Mouse (Mus musculus) hindbrain, embryonic 11.5 days (tissue): ENCODE measurements around the gene Olfr283. TPM values are rescaled to one million over a fixed set of nuclear protein-coding genes. Genes with fewer than 3 reads are reported as not detected.
A peak's percentile ranks its signal among the peaks of the same experiment; 100 is the strongest.

Experiments used
- ATAC-seq: fragments of 200-750 bp; cut with Nextera tagmentation; 2 replicates; pipeline ENCODE4 v1.8.0; 2017; ENCODE audit warnings: mild to moderate bottlenecking, moderate TSS enrichment, moderate library complexity; ENCODE audit not compliant: low FRiP score
- DNase-seq: peaks from one replicate; pipeline ENCODE4 v3.0.0-alpha.2; 2015; ENCODE audit warnings: low spot score
- H3K27ac ChIP-seq: fragments of 300-500 bp; sonication (generic); 2 replicates; pipeline ENCODE4 v1.5.1; 2014; ENCODE audit warnings: mild to moderate bottlenecking, low read depth, low read length
- H3K27me3 ChIP-seq: fragments of 300-500 bp; sonication (generic); 2 replicates; pipeline ENCODE4 v1.6.1; 2014; ENCODE audit warnings: mild to moderate bottlenecking, low read length, moderate library complexity, mixed read lengths; ENCODE audit not compliant: control insufficient read depth, insufficient read depth
- H3K36me3 ChIP-seq: fragments of 300-500 bp; sonication (generic); 2 replicates; pipeline ENCODE4 v1.6.1; 2014; ENCODE audit warnings: mild to moderate bottlenecking, low read length, moderate library complexity, mixed read lengths; ENCODE audit not compliant: control insufficient read depth, insufficient read depth
- H3K4me1 ChIP-seq: fragments of 300-500 bp; sonication (generic); replicated peaks from 2 replicates; pipeline ENCODE4 v1.6.1; 2014; ENCODE audit warnings: low read length, mixed read lengths; ENCODE audit not compliant: control insufficient read depth, insufficient read depth
- H3K4me2 ChIP-seq: fragments of 300-500 bp; sonication (generic); replicated peaks from 2 replicates; pipeline ENCODE4 v1.6.1; 2014; ENCODE audit warnings: mild to moderate bottlenecking, low read depth, low read length
- H3K4me3 ChIP-seq: fragments of 300-500 bp; sonication (generic); 2 replicates; pipeline ENCODE4 v1.5.1; 2014; ENCODE audit warnings: low read depth, low read length
- H3K9ac ChIP-seq: fragments of 300-500 bp; sonication (generic); 2 replicates; pipeline ENCODE4 v1.6.1; 2014; ENCODE audit warnings: low read depth, low read length
- H3K9me3 ChIP-seq: fragments of 300-500 bp; sonication (generic); 2 replicates; pipeline ENCODE4 v1.6.1; 2016; ENCODE audit warnings: low read length; ENCODE audit not compliant: control insufficient read depth
- WGBS: fragments of 180-500 bp; shearing (Covaris S2); extraction: QIAGEN DNeasy Blood & Tissue Kit; methylation state at CpG from one replicate; pipeline ENCODE4 v1.1.7; 2014; 5-methylcytosine and 5-hydroxymethylcytosine counted together
- polyA plus RNA-seq: library from polyadenylated mRNA; unstranded; fragments of >200 nt; fragmentation: Nextera tagmentation; extraction: Ambion mirVana; gene quantifications from 2 replicates; pipeline ENCODE4 v1.2.1, GENCODE M21; 2014

Olfr283 gene
- polyA plus RNA-seq, 1 experiment from 2014 or later: not detected

DNA sequence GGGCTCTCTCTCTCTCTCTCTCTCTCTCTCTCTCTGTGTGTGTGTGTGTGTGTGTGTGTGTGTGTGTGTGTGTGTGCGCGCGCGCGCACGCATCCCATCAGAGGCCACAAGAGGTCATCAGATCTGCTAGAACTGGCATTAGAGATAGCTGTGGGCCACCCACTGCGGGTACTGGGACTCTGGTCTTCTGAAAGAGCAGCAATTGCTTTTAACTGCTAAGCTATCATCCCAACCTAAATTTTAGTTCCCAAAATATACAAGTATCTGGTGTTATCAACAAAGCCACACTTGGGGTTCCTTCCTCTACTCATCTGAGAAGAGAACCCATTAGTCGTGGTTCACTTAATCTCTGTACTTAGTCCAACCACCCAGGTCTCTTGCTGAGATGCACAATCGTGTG, 29.5 kb upstream of the Olfr283 start:
- no peak for ATAC-seq
- H3K4me3 ChIP-seq: no peak overlapping the region
- H3K9ac ChIP-seq: no peak overlapping the region
- 94% methylated on average over 9 of the region's 9 CpGs for WGBS
- no peaks in the 10 kb centered on the region for H3K9me3 ChIP-seq
- no peaks in the 10 kb centered on the region for H3K27me3 ChIP-seq
- no peaks in the 10 kb centered on the region for H3K36me3 ChIP-seq
- DNase-seq: no peak
- no peak overlapping the region for H3K27ac ChIP-seq
- H3K4me2 ChIP-seq: no peak overlapping the region
- no peaks in the 10 kb centered on the region for H3K4me1 ChIP-seq

DNA sequence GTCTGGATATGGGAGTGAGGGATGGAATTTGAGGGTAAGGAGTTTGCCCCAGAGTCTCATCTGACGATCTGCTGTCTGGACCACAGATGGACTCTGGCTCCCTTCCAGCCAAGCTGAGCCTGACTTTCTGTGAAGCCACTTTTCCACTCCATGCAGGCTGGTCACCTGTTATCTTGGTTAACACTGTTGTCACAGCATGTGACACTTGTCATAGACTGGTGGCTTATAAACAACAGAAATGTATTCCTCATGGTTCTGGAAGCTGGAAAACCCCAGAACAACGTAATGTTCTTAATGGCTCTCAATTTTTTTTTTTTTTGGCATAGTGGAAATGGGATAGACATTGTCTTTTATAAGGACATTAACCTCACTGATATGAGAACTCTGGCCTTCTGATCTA, 28.9 kb upstream of the Olfr283 start:
- H3K27me3 ChIP-seq: no peaks in the 10 kb centered on the region
- 96% methylated on average over 2 of the region's 2 CpGs for WGBS
- no peak overlapping the region for H3K4me2 ChIP-seq
- no peaks in the 10 kb centered on the region for H3K36me3 ChIP-seq
- no peaks in the 10 kb centered on the region for H3K9me3 ChIP-seq
- no peaks in the 10 kb centered on the region for H3K4me1 ChIP-seq
- H3K9ac ChIP-seq: no peak overlapping the region
- no peak overlapping the region for H3K27ac ChIP-seq
- DNase-seq: no peak
- no peak for ATAC-seq
- no peak overlapping the region for H3K4me3 ChIP-seq

DNA sequence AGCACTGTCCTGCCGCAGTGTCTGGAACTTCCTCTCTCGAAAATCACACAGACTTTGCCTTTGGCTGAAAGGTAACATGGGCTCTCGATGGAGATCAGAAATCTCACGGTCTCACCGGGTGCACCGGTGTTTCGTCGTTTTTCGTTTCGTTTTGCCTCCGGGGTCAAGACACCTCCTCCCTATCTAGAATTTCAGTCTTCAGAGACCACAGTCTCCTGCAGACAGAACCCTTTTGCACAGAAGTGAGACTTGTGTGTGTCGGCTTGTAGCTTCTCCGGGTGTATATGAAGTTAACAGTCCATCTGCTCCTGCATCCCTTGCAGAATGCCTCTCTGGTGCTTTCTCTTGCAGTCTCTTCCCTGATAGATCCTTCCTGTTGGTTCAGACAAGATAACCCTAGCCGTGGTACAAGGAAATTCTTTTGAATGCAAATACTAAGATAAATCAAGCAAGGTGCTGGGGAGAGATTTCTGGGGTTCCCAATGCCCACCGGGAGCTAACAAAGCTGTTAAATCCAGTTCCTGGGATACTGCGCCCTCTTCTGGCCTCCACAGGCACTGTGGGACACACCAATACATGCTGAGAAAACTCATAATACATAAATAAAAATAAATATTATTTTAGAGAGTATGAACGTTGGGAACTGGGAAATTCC, 27.8 kb upstream of the Olfr283 start:
- 74% methylated on average over 17 of the region's 17 CpGs for WGBS
- Histone ChIP-seq H3K4me3 (no peak overlapping the region), H3K9ac (no peak overlapping the region), H3K36me3 (no peaks in the 10 kb centered on the region), H3K27ac (no peak overlapping the region), H3K4me1 (no peaks in the 10 kb centered on the region), H3K9me3 (no peaks in the 10 kb centered on the region), H3K4me2 (no peak overlapping the region), H3K27me3 (no peaks in the 10 kb centered on the region)
- ATAC-seq (no peak), DNase-seq (peak; percentile 27)

DNA sequence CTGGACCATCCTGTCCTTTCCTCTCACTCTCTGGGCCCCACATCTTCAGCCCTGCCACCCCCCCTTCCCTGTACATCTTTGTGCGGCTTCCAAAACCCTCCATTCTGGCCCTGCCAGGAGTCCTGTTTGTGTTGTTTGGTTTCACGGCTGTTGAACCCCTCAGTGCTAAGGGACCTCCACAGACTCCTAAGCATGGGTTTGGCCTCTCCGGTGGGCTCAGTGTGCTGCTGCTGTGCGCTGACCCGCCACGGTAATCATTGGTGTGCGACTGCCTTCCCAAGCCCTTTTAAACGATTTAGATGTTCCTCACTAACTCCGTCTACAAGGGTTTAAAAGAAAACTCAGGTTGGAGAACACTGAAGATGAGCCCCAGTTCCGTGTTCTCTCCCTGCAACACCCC, 21.6 kb upstream of the Olfr283 start:
- Histone ChIP-seq H3K27ac (no peak overlapping the region), H3K4me1 (no peaks in the 10 kb centered on the region), H3K27me3 (no peaks in the 10 kb centered on the region), H3K4me3 (no peak overlapping the region), H3K9me3 (no peaks in the 10 kb centered on the region), H3K36me3 (no peaks in the 10 kb centered on the region), H3K4me2 (no peak overlapping the region), H3K9ac (no peak overlapping the region)
- DNase-seq (no peak), ATAC-seq (no peak)
- 87% methylated on average over 10 of the region's 10 CpGs for WGBS

DNA sequence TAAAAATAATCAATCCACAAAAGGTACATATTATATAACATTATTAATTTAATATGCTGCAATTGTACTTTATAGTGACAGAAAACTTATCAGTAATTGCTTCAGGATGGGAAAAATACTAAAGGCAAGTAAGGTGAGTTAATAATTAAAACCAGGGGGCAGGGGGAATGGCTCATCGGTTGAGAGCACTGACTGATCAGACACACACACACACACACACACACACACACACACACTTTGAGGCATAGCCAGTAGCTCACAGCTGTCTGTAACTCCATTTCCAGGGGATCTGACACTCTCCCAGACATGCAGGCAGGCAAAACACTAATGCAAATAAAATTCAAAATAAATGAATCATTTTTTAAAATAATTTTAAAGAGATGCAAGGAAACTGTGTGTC, 16.4 kb upstream of the Olfr283 start:
- Histone ChIP-seq H3K9me3 (no peaks in the 10 kb centered on the region), H3K27me3 (no peaks in the 10 kb centered on the region), H3K36me3 (no peaks in the 10 kb centered on the region), H3K4me1 (no peaks in the 10 kb centered on the region), H3K27ac (no peak overlapping the region), H3K4me3 (no peak overlapping the region), H3K4me2 (no peak overlapping the region), H3K9ac (no peak overlapping the region)
- 70% methylated on average over 1 of the region's 1 CpGs for WGBS
- no peak for ATAC-seq
- no peak for DNase-seq

DNA sequence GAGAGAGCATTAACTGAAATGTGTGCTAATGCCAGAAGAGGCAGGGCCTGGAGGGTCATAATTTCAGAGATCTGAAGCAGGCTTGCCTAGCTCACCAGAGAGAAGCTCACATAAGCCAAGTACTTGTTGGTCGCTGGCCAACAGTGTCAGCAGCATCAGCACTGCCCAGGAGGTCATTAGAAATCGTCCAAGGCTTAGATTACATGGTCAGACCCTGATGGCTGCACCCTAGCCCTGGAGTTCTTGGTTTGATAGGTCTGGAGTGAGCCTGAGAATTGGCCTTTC, 11.1 kb upstream of the Olfr283 start:
- Histone ChIP-seq H3K27ac (no peak overlapping the region), H3K27me3 (no peaks in the 10 kb centered on the region), H3K9ac (no peak overlapping the region), H3K9me3 (no peaks in the 10 kb centered on the region), H3K36me3 (no peaks in the 10 kb centered on the region), H3K4me3 (no peak overlapping the region), H3K4me2 (no peak overlapping the region), H3K4me1 (no peaks in the 10 kb centered on the region)
- ATAC-seq (no peak), DNase-seq (no peak)
- WGBS: 60% methylated on average over 2 of the region's 2 CpGs

DNA sequence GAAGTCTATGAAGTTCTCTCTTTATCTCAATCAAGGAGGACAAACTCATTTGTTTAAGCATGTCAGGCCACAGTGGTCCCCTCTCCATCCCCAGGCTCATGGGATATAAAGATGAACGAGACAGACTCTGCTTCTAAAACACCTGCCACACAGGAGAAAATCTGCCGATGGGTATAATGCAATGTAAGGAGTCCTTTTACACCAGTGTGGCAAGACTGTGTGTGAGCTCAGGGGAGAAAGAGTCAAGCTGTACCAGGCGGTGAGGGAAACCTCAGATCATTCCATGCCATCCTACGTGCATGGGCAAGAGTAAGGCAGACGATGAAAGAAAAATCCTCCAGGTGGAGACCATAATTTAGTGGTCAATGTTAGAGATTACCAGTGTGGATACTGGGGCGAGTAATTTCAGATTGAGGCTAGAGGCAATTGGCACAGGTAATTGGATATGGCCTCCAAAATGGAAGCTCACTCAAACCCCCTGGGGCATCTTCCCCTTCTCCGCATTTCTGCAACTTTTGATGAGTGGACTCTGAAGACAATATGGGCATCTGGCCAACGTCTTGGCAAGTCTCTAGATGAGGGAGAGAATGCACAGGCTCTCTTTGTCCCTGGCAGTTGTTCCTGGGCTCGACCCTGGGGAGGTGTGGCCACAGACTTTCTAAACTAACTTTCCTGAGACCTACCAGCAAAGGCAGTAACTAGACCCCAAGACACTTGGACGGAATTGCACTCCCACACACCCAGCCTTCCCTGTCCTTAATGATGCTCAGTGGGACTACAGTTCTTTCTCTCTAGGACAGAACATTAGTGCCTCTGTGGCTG, 10.5 kb upstream of the Olfr283 start:
- DNase-seq: no peak
- WGBS: 78% methylated on average over 10 of the region's 10 CpGs
- Histone ChIP-seq H3K27me3 (no peaks in the 10 kb centered on the region), H3K4me1 (no peaks in the 10 kb centered on the region), H3K27ac (no peak overlapping the region), H3K36me3 (no peaks in the 10 kb centered on the region), H3K4me2 (no peak overlapping the region), H3K9ac (no peak overlapping the region), H3K9me3 (no peaks in the 10 kb centered on the region), H3K4me3 (no peak overlapping the region)
- ATAC-seq: no peak

DNA sequence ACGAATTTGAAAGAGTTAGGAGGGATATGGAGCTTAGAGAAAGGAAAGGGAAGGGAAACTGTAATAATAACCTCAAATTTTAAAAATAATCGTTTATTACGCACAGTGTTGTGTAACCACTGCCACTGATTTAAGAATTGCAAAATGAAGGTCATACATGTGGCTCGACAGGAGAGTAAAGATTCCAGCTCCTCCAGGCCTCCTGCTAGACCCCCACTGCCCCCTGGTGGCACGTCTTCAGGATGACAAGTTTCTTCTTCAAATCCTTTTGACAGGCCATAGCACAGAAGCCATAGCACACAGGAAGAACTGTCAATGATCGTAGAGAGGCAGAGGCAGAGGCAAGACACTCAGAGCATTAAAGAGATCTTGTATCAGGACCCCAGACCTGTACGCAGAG, 9.1 kb upstream of the Olfr283 start:
- WGBS: 33% methylated on average over 7 of the region's 7 CpGs
- H3K4me1 ChIP-seq: no peaks in the 10 kb centered on the region
- DNase-seq: peak; percentile 85

DNA sequence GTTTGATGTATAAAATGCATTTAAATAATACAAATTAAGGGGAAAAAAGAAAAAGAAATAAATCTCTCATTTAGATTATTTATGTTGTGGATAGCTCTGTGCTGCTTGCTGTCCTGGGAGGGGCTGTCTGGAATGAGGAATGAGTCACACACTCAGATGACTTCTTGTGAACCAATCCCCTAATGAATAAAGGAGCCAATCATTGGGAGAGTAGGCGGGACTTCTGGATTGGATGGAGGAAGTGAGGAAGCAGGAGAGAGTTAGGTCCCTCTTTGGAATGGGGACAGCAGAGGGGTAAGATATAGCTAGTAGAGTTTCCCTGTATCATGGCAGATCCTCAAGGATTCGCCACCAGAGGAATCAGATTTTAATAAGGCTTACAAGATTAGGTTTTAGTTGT, 6.9 kb upstream of the Olfr283 start:
- Histone ChIP-seq H3K4me1 (no peaks in the 10 kb centered on the region), H3K27ac (no peak overlapping the region), H3K4me2 (no peak overlapping the region), H3K9me3 (no peaks in the 10 kb centered on the region), H3K4me3 (no peak overlapping the region), H3K27me3 (no peaks in the 10 kb centered on the region), H3K36me3 (no peaks in the 10 kb centered on the region), H3K9ac (no peak overlapping the region)
- ATAC-seq (no peak), DNase-seq (peak; percentile 8)
- 83% methylated on average over 2 of the region's 2 CpGs for WGBS

More for the DNA sequence above, 9.1 kb upstream of the Olfr283 start:
- H3K4me3 ChIP-seq: no peak overlapping the region
- H3K27ac ChIP-seq: no peak overlapping the region
- H3K9me3 ChIP-seq: no peaks in the 10 kb centered on the region
- no peak for ATAC-seq
- H3K4me2 ChIP-seq: no peak overlapping the region
- no peaks in the 10 kb centered on the region for H3K27me3 ChIP-seq
- H3K9ac ChIP-seq: no peak overlapping the region
- H3K36me3 ChIP-seq: no peaks in the 10 kb centered on the region
